Mouse (Mus musculus) heart, postnatal 10 days (tissue): Measurements from ENCODE around the gene Olfr1189. TPM values are rescaled to one million over a fixed set of nuclear protein-coding genes. Genes with fewer than 3 reads are reported as not detected.
"Not testable (repeated sequence)": the region's sequence is repeated elsewhere in the genome, so short reads cannot be mapped to it uniquely, and the experiment has no call there.

Experiments
- DNase-seq, 2 experiments: peaks; one replicate each; pipeline ENCODE4 v3.0.0; 2021
- intact Hi-C: fragments of 180-260 bp; cut with DNase I; formaldehyde crosslinking; loops from one replicate; pipeline ENCODE4 v1.15.1; 2025
- total RNA-seq, 2 experiments: library from RNA; stranded (reverse); gene quantifications; 2 replicates each; pipeline ENCODE4 v1.2.3; 2021

The Olfr1189 gene
- total RNA-seq, result not detected

DNA sequence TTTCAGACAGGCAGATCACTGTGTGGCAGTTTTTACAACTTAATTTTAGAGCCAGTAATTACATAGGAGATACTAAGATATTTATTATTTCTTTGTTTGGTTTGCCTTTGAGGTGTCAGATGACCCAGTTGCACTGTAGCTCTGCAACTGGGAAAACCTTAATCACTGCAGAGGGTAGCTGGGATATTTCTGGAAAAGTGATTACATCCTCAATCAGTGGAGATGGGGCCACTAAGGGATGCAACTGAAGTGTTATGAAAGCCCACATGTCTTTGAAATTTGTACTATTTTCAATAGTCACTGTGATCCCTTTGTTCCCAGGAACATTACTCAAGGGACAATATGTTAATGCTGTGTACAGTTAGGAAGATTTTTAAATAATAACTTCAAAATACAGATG, at the start of gene Olfr1189:
Olfr1189 (plus strand) TSS at position 301 of the 400 bp plus-strand sequence.
- DNase-seq, result no peak
- intact Hi-C loops, result no loop called here

DNA sequence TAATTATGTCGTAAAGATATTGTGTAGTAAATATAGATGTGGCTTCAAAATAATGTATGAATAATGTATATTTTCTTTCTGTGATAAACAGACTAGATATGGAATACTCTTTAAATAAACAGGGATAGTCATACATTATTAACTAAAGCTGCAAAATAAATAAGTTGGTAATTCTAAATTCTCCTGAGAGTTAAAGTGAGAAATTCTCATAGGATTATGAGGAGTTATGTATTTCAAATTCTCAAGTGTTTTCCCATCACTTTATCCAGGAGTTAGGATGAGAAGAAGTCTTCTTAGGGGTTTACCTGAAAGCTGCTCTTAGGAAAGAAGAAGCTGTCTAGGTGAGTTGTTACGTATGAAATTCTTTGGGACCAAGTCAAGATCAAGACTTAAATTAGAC, 29.6 kb upstream of the Olfr1189 start, which contains the start of gene Olfr1188:
Olfr1188 (plus strand) TSS at position 301 of the 400 bp plus-strand sequence.
- DNase-seq, result no peak

DNA sequence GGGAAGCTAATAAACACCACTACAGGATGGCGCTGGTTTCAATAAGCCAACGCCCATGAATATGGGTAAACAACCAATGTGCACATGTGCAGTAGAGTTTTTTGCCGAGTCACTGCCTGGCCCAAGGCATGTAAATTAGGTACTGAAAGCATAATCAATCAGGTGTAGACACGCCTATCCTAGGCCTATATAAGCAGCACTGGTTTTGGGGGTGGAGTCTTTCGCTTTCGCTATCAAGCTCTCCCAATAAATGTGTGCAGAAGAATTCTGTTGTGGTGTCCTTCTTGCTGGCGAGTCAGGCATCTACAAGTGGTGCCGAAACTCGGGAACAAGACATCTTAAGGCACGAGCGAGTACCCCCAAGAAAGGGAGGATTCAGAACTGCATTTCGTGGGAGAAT, 13.6 kb upstream of the Olfr1189 start:
- DNase-seq, intact Hi-C loops: not testable (repeated sequence)

More for the DNA sequence above, 29.6 kb upstream of the Olfr1189 start, which contains the start of gene Olfr1188:
- intact Hi-C loops, result no loop called here

DNA sequence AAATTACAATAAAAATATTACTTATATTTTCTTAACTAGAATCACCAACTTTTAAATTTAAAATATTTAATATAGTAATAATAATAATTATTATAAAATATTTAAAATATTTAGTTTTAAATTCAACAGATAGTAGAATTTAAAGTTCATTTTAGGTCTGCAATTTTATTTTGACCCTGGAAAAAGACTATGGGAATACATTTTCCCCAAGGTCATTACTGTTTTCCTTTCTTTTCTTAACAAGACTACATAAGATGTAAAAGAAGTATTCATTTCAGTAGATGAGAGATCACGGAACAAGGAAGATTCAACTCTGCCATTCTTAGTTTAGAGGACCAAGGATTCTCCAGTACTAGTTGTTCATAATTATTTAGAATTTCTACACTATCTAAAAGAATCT, 54.0 kb downstream of the Olfr1189 start, which contains the start of gene Olfr1191-ps1:
Olfr1191-ps1 (plus strand) TSS at position 301 of the 400 bp plus-strand sequence.
- intact Hi-C loops, DNase-seq: not testable (repeated sequence)

Other genes with a start within 250 kb of the Olfr1189 start
- not detected for gene Olfr1176, start 249.7 kb upstream of the Olfr1189 start, total RNA-seq
- gene Olfr1177-ps, start 240.0 kb upstream of the Olfr1189 start, total RNA-seq, result not detected
- not detected for gene Olfr1178, start 199.4 kb upstream of the Olfr1189 start, total RNA-seq
- not detected for gene Olfr1179, start 180.0 kb upstream of the Olfr1189 start, total RNA-seq
- gene Olfr1180, start 167.3 kb upstream of the Olfr1189 start, total RNA-seq, result not detected
- gene Olfr1181, start 160.3 kb upstream of the Olfr1189 start, total RNA-seq, result not detected
- not detected for gene Gm13757, start 137.3 kb upstream of the Olfr1189 start, total RNA-seq
- not detected for gene Olfr1183, start 131.6 kb upstream of the Olfr1189 start, total RNA-seq
- not detected for gene Olfr1184, start 102.9 kb upstream of the Olfr1189 start, total RNA-seq
- not detected for gene Olfr1185-ps1, start 93.1 kb upstream of the Olfr1189 start, total RNA-seq
- not detected for gene Olfr1186, start 67.9 kb upstream of the Olfr1189 start, total RNA-seq
- gene Olfr1188, start 29.5 kb upstream of the Olfr1189 start, total RNA-seq, result not detected
- under 1 TPM in 1 of 2 experiments, not detected in 1; 0.05 TPM for gene Olfr1191-ps1, start 54.1 kb downstream of the Olfr1189 start, total RNA-seq
- not detected for gene Olfr1192-ps1, start 62.1 kb downstream of the Olfr1189 start, total RNA-seq
- not detected for gene Olfr1193, start 89.2 kb downstream of the Olfr1189 start, total RNA-seq
- gene Olfr1195, start 102.7 kb downstream of the Olfr1189 start, total RNA-seq, result not detected
- not detected for gene Olfr1196, start 118.1 kb downstream of the Olfr1189 start, total RNA-seq
- not detected for gene Olfr1197, start 145.9 kb downstream of the Olfr1189 start, total RNA-seq
- not detected for gene Olfr1198, start 164.9 kb downstream of the Olfr1189 start, total RNA-seq
- not detected for gene Olfr1199, start 174.0 kb downstream of the Olfr1189 start, total RNA-seq
- gene Olfr1200, start 184.0 kb downstream of the Olfr1189 start, total RNA-seq, result not detected
- not detected for gene Olfr1201, start 206.6 kb downstream of the Olfr1189 start, total RNA-seq
- not detected for gene Olfr1202, start 228.0 kb downstream of the Olfr1189 start, total RNA-seq
- not detected for gene Olfr1205, start 243.3 kb downstream of the Olfr1189 start, total RNA-seq